Mouse (Mus musculus): ENCODE data around the gene Thpo. TPM values are rescaled to one million over a fixed set of nuclear protein-coding genes. Genes with fewer than 3 reads are reported as not detected.

Gene Thpo
- total RNA-seq (2021), result under 1 TPM in 1 of 2 experiments, not detected in 1; 0.50 TPM

- intact Hi-C loops (cut with DNase I), result no loop called here
- DNase-seq (ENCODE audit: low spot score), result no peak
Observed at GRCm38 (mm10) chr16:20733731-20734730, at the start of gene Thpo. Gene Thpo (minus strand): TSS chr16:20734511.

- intact Hi-C loops (cut with DNase I), result no loop called here
- DNase-seq (ENCODE audit: low spot score), result no peak
Observed at GRCm38 (mm10) chr16:20783891-20784290, 49.6 kb upstream of the Thpo start.

- intact Hi-C loops (cut with DNase I), result no loop called here
- DNase-seq (ENCODE audit: low spot score), result no peak
Observed at GRCm38 (mm10) chr16:20781101-20781630, 46.9 kb upstream of the Thpo start.

- intact Hi-C loops (cut with DNase I), result no loop called here
- no peak for DNase-seq (ENCODE audit: low spot score)
Observed at GRCm38 (mm10) chr16:20779846-20780245, 45.5 kb upstream of the Thpo start.

- intact Hi-C loops (cut with DNase I), result no loop called here
- no peak for DNase-seq (ENCODE audit: low spot score)
Observed at GRCm38 (mm10) chr16:20775021-20775420, 40.7 kb upstream of the Thpo start.

- no peak for DNase-seq (ENCODE audit: low spot score)
- intact Hi-C loops (cut with DNase I), result loop anchor here (1.0 to 10.0 kb wide), 3 partner anchors 56 to 268 kb away; partner anchors contain the start of gene Psmd2
Observed at GRCm38 (mm10) chr16:20765244-20765643, 30.9 kb upstream of the Thpo start.

- intact Hi-C loops (cut with DNase I), result loop anchor here (2.0 to 10.0 kb wide), 2 partner anchors 37 to 107 kb away; partner anchors contain the start of gene Psmd2
- DNase-seq (ENCODE audit: low spot score), result no peak
Observed at GRCm38 (mm10) chr16:20761681-20762080, 27.4 kb upstream of the Thpo start.

- no peak for DNase-seq (ENCODE audit: low spot score)
- intact Hi-C loops (cut with DNase I), result no loop called here
Observed at GRCm38 (mm10) chr16:20757385-20757784, 23.1 kb upstream of the Thpo start.

- intact Hi-C loops (cut with DNase I), result no loop called here
- DNase-seq (ENCODE audit: low spot score), result peak; percentile 14
Observed at GRCm38 (mm10) chr16:20756052-20756451, 21.7 kb upstream of the Thpo start.

- intact Hi-C loops (cut with DNase I), result no loop called here
- DNase-seq (ENCODE audit: low spot score), result no peak
Observed at GRCm38 (mm10) chr16:20750518-20750917, 16.2 kb upstream of the Thpo start.

GRCm38 (mm10) chr16:20746641-20747040, 12.3 kb upstream of the Thpo start:
- DNase-seq (ENCODE audit: low spot score), result peak; percentile 67
- intact Hi-C loops (cut with DNase I), result no loop called here

- DNase-seq (ENCODE audit: low spot score), result no peak
- intact Hi-C loops (cut with DNase I), result no loop called here
Observed at GRCm38 (mm10) chr16:20739845-20740244, 5.5 kb upstream of the Thpo start.

- DNase-seq (ENCODE audit: low spot score), result no peak
- intact Hi-C loops (cut with DNase I), result no loop called here
Observed at GRCm38 (mm10) chr16:20736823-20737222, 2.5 kb upstream of the Thpo start.

GRCm38 (mm10) chr16:20736168-20736567, 1.9 kb upstream of the Thpo start:
- no peak for DNase-seq (ENCODE audit: low spot score)
- intact Hi-C loops (cut with DNase I), result no loop called here

GRCm38 (mm10) chr16:20735651-20736050, 1.3 kb upstream of the Thpo start:
- intact Hi-C loops (cut with DNase I), result no loop called here
- DNase-seq (ENCODE audit: low spot score), result no peak

- intact Hi-C loops (cut with DNase I), result no loop called here
- DNase-seq (ENCODE audit: low spot score), result peak; percentile 52
Observed at GRCm38 (mm10) chr16:20732925-20733730, 1.2 kb downstream of the Thpo start, which contains the start of gene Chrd. Gene Chrd (plus strand): TSS chr16:20733127.

GRCm38 (mm10) chr16:20732251-20732924, 1.9 kb downstream of the Thpo start:
- DNase-seq (ENCODE audit: low spot score), result no peak
- intact Hi-C loops (cut with DNase I), result no loop called here

- intact Hi-C loops (cut with DNase I), result no loop called here
- DNase-seq (ENCODE audit: low spot score), result no peak
Observed at GRCm38 (mm10) chr16:20731688-20732087, 2.6 kb downstream of the Thpo start.

- intact Hi-C loops (cut with DNase I), result no loop called here
- DNase-seq (ENCODE audit: low spot score), result no peak
Observed at GRCm38 (mm10) chr16:20730293-20730711, 4.0 kb downstream of the Thpo start.

GRCm38 (mm10) chr16:20726384-20726783, 7.9 kb downstream of the Thpo start:
- intact Hi-C loops (cut with DNase I), result no loop called here
- DNase-seq (ENCODE audit: low spot score), result no peak
